Mouse (Mus musculus) hindbrain, postnatal 0 days (tissue): ENCODE measurements around the gene Ano6. TPM values are rescaled to one million over a fixed set of nuclear protein-coding genes. Genes with fewer than 3 reads are reported as not detected.

Experiments
- ATAC-seq: fragments of 200-750 bp; cut with Nextera tagmentation; 2 replicates; pipeline ENCODE4 v1.8.0; 2017; ENCODE audit warnings: mild to moderate bottlenecking, moderate TSS enrichment, moderate library complexity
- DNase-seq: peaks from one replicate; pipeline ENCODE4 v3.0.0-alpha.2; 2015; ENCODE audit warnings: low spot score
- H3K27ac ChIP-seq: fragments of 300-500 bp; sonication (generic); 2 replicates; pipeline ENCODE4 v1.5.1; 2014; ENCODE audit warnings: mild to moderate bottlenecking
- H3K27me3 ChIP-seq: fragments of 300-500 bp; sonication (generic); 2 replicates; pipeline ENCODE4 v1.6.1; 2014; ENCODE audit warnings: low read length, mixed read lengths; ENCODE audit not compliant: insufficient read depth
- H3K36me3 ChIP-seq: fragments of 300-500 bp; sonication (generic); 2 replicates; pipeline ENCODE4 v1.6.1; 2014; ENCODE audit warnings: low read length, mixed read lengths; ENCODE audit not compliant: insufficient read depth
- H3K4me1 ChIP-seq: fragments of 300-500 bp; sonication (generic); 2 replicates; pipeline ENCODE4 v1.6.1; 2014; ENCODE audit warnings: antibody characterized with exemption, low read length, mixed read lengths; ENCODE audit not compliant: insufficient read depth
- H3K4me2 ChIP-seq: fragments of 300-500 bp; sonication (generic); 2 replicates; pipeline ENCODE4 v1.6.1; 2014; ENCODE audit warnings: low read depth, mild to moderate bottlenecking, low read length, moderate library complexity, mixed read lengths
- H3K4me3 ChIP-seq: fragments of 300-500 bp; sonication (generic); 2 replicates; pipeline ENCODE4 v1.5.1; 2014; ENCODE audit warnings: low read length
- H3K9ac ChIP-seq: fragments of 300-500 bp; sonication (generic); replicated peaks from 2 replicates; pipeline ENCODE4 v1.6.1; 2014; ENCODE audit warnings: mild to moderate bottlenecking, low read length, moderate library complexity, mixed read lengths
- H3K9me3 ChIP-seq: fragments of 300-500 bp; sonication (generic); 2 replicates; pipeline ENCODE4 v1.6.1; 2016; ENCODE audit warnings: low read length, mixed read lengths
- CTCF ChIP-seq: IDR thresholded peaks from 2 replicates; pipeline ENCODE4 v1.5.1; 2016; ENCODE audit warnings: antibody characterized with exemption, control low read depth, low read depth
- WGBS: fragments of 180-500 bp; shearing (Covaris S2); extraction: QIAGEN DNeasy Blood & Tissue Kit; methylation state at CpG from one replicate; pipeline ENCODE4 v1.1.7; 2014; 5-methylcytosine and 5-hydroxymethylcytosine counted together
- polyA plus RNA-seq: library from polyadenylated mRNA; unstranded; fragments of >200 nt; fragmentation: Nextera tagmentation; extraction: Ambion mirVana; gene quantifications from 2 replicates; pipeline ENCODE4 v1.2.1, GENCODE M21; 2015
- total RNA-seq: library from RNA; depleted of rRNA; stranded (reverse); fragments of >200 nt; gene quantifications from 2 replicates; pipeline ENCODE4 v1.2.3, GENCODE M21; 2014; rRNA removed

Ano6 gene
- total RNA-seq (28.9 and 34.3 TPM in 2 replicates), polyA plus RNA-seq (19.2 and 21.5 TPM in 2 replicates)

DNA sequence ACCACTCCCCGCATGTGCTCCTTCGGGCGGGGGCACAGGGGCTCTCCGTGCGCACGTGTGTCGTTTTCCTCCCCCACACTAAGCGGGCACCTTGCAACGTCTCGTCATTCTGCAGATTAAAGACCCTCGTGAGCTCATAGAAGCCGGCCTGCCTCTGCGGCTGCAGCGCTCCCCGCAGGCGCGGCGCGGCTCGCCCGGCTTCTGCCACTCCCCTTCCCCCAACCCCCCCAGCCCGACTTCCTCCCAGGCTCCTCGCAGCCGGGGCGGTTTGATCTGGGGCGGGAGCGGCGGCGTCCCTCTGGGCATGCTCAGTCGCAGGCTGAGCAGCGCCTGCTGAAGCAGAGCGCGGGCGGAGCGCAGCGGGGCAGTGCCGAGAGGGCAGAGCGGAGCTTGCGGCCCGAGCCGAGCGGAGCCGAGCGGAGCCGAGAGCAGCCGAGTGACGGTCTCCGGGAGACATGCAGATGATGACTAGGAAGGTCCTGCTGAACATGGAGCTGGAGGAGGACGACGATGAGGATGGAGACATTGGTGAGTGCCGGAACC is at the start of gene Ano6:
Ano6 (plus strand) TSS at position 315 of the 543 bp plus-strand sequence.
- Histone ChIP-seq H3K27ac (peak within 1 kb of the TSS; percentile 77), H3K27me3 (no peaks in the 10 kb centered on the region), H3K4me3 (peak within 1 kb of the TSS; percentile 67), H3K4me2 (peak within 1 kb of the TSS; percentile 86), H3K4me1 (peaks cover 12% of the 10 kb centered on the region; the same call in 1 of the 2 replicates), H3K9ac (peak within 1 kb of the TSS; percentile 56), H3K36me3 (no peaks in the 10 kb centered on the region), H3K9me3 (no peaks in the 10 kb centered on the region)
- no peak for TF ChIP-seq CTCF
- DNase-seq: peak; percentile 96
- peak; percentile 96 for ATAC-seq
- under 1% methylated on average over 51 of the region's 51 CpGs for WGBS

DNA sequence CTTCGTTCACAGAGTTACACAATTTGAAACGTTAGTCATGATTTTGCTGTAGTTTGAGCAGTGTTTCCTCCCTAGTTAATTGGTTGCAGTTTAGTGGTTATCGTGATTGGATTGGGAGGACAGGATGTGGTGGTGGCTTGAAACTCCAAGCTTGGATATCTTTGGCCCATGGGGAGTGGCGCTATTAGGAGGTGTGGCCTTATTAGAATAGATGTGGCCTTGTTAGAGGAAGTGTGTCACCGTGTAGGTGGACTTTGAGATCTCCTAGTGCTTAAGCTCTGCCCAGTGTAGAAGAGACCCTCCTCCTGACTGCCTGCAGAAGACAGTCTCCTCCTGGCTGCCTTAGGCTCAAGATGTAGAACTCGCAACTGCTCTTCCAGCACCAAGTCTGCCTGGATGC is 47.7 kb upstream of the Ano6 start:
- Histone ChIP-seq H3K4me2 (no peak overlapping the region), H3K4me3 (no peak overlapping the region), H3K27me3 (no peaks in the 10 kb centered on the region), H3K4me1 (no peaks in the 10 kb centered on the region), H3K9ac (no peak overlapping the region), H3K9me3 (no peaks in the 10 kb centered on the region), H3K36me3 (no peaks in the 10 kb centered on the region), H3K27ac (no peak overlapping the region)
- no peak for TF ChIP-seq CTCF
- no peak for DNase-seq
- 87% methylated on average over 6 of the region's 6 CpGs for WGBS
- ATAC-seq: no peak

DNA sequence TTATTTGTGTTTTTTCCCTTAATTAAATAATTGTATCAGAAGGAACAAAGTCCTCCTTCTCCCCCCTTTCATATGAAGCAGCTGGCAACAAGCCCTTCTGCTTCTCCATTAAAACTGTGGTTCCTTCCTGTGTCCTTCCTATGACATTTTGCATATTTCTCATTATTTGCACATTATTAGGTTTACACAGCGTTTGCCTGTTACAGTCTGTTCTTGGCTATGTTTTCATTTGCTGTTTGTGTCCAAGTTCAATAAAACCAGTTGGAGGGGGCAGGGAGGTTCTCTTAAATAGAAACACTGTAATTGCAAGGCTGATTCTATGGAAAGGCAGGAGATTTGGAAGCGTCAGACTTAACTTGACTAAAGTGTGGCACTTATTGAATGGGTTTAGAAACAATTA is 46.8 kb upstream of the Ano6 start:
- no peak for DNase-seq
- WGBS: 73% methylated on average over 2 of the region's 2 CpGs
- no peak overlapping the region for H3K4me3 ChIP-seq
- H3K9ac ChIP-seq: no peak overlapping the region
- H3K27ac ChIP-seq: no peak overlapping the region
- H3K9me3 ChIP-seq: no peaks in the 10 kb centered on the region
- ATAC-seq: no peak
- no peak for TF ChIP-seq CTCF
- no peaks in the 10 kb centered on the region for H3K27me3 ChIP-seq
- H3K4me2 ChIP-seq: no peak overlapping the region
- H3K36me3 ChIP-seq: no peaks in the 10 kb centered on the region
- no peaks in the 10 kb centered on the region for H3K4me1 ChIP-seq

DNA sequence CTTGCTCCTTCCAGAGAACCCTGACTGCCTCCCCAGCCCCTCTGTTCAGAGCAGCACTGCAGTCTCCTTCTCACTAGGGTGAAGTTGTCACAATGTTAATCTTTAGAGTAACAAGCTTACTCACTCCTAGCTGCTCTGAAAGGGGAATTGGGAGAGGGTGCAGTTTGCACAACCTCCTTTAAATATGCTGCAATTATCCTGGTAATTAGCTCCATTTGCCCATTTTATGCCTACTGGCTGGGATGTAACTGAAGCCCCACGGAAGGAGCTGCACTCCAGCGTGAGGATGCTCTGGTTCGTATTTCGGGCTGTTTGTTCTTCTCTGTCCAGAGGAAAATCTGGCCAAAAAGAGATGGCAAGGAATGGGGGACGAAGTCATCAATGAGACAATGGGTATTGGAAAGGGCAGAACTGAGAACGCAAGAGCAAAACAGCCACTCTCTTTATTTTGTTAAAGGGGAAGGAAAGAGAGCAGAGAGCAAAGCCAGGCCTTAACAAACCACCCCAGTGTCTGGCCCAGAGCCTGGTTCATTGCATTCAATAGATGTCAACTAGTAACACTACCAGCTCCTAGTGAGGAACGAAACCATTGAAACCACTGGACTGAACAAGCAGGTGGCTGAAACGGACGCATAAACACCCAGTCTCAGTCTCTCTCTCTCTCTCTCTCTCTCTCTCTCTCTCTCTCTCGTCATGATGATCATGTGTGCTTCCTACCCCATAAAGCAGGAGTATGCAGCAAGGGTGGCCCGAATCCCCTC is 45.1 kb upstream of the Ano6 start:
- ATAC-seq (peak; percentile 21; the same call in 1 of the 2 replicates), DNase-seq (peak; percentile 40)
- Histone ChIP-seq H3K9ac (no peak overlapping the region; the same call in 1 of the 2 replicates), H3K4me3 (no peak overlapping the region), H3K36me3 (no peaks in the 10 kb centered on the region), H3K4me1 (no peaks in the 10 kb centered on the region), H3K9me3 (no peaks in the 10 kb centered on the region), H3K27me3 (no peaks in the 10 kb centered on the region), H3K4me2 (no peak overlapping the region), H3K27ac (0 out of 2 replicates have a peak overlapping the region, but pooled peaks have one; percentile 36)
- WGBS: 55% methylated on average over 11 of the region's 11 CpGs
- no peak for TF ChIP-seq CTCF

DNA sequence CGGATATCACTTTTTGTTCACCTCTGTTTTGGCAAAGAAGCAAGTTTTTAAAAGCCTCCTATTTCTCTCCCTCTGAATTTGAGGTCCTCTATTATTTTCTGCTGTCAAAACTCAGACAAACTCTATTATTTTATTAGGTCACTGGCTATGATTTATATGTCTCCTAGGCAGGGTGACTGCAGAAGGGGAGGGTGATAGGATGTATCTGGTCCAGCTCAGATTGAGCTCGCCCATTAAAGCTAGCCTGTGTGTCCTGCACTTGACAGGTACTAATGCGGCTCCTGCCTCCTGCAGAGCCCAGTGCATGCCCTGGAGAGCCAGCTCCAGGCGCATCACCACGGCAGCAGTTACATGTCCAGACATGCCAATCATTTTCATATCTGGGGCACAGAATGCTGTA is 44.1 kb upstream of the Ano6 start:
- no peak for ATAC-seq
- H3K4me1 ChIP-seq: no peaks in the 10 kb centered on the region
- no peak overlapping the region for H3K4me2 ChIP-seq
- no peaks in the 10 kb centered on the region for H3K9me3 ChIP-seq
- 64% methylated on average over 5 of the region's 5 CpGs for WGBS
- no peak overlapping the region for H3K27ac ChIP-seq
- TF ChIP-seq CTCF: no peak
- H3K36me3 ChIP-seq: no peaks in the 10 kb centered on the region
- DNase-seq: no peak
- H3K27me3 ChIP-seq: no peaks in the 10 kb centered on the region
- H3K4me3 ChIP-seq: no peak overlapping the region
- no peak overlapping the region for H3K9ac ChIP-seq

DNA sequence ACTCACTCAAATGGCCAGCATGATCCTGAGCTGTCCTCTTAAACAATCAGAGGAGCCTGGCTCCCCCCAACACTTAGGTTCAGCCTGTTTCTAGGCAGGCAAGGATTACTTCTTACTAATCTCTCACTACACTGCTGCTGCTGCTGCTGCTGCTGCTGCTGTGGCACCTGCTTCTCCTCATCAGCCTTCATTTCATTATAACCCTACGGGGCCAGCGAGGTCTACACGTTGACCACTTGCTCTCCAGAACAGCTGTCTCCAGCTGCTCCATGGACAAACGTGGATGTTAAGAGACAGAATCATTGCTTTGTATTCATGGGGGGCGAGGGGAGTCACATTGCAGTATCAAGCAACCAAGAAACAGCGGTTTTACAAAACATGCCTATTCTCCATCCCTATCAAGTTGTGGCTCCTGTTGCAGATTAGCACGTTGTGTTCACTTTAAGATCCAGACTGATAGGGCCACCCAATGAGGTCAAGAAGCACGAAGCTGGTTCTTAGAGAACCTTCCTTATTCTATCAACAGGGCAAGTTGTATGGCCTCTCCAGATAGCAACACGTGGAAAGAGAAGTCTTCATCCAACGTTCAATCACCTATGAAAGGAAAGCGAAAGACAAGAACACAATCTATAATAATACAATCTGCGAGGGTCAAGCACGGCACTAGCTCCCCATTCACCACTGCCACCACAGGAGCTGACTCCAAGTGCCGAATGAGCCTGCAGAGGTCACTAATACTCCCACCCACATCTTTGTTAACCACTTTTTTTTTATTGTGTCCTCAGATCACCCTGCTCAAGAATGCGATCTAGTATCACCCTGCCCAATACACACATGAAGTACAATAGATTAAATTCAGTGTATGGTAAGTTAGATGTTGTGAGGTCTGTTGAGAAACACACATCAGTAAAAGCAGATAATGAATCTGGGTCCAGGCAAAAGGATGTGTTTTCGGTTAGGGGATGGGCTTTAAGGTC is 43.4 kb upstream of the Ano6 start:
- no peaks in the 10 kb centered on the region for H3K36me3 ChIP-seq
- H3K27ac ChIP-seq: no peak overlapping the region
- no peak for TF ChIP-seq CTCF
- no peak overlapping the region for H3K4me3 ChIP-seq
- no peaks in the 10 kb centered on the region for H3K27me3 ChIP-seq
- no peak for DNase-seq
- ATAC-seq: no peak
- H3K4me1 ChIP-seq: no peaks in the 10 kb centered on the region
- WGBS: 87% methylated on average over 16 of the region's 16 CpGs
- H3K4me2 ChIP-seq: no peak overlapping the region
- no peak overlapping the region for H3K9ac ChIP-seq
- H3K9me3 ChIP-seq: no peaks in the 10 kb centered on the region
